Mouse (Mus musculus) CD4-positive, CD25-positive, alpha-beta regulatory T cell, adult 2 months (primary cell): ENCODE data around the gene Rps10.
A peak's percentile ranks its signal among the peaks of the same experiment; 100 is the strongest.
"Not testable (repeated sequence)": the region's sequence is repeated elsewhere in the genome, so short reads cannot be mapped to it uniquely, and the experiment has no call there.

Source experiments
- DNase-seq: peaks from one replicate; pipeline ENCODE4 v3.0.0-alpha.2; 2012; ENCODE audit warnings: low read depth, low spot score

Rps10 gene

GRCm38 (mm10) chr17:27643756-27644155 lies 7.3 kb upstream of the Rps10 start:
- DNase-seq = no peak

GRCm38 (mm10) chr17:27643101-27643500 lies 6.6 kb upstream of the Rps10 start:
- DNase-seq = no peak

- DNase-seq = no peak
These were observed 6.1 kb upstream of the Rps10 start for GRCm38 (mm10) chr17:27642491-27643062.

- peak; percentile 51 for DNase-seq
These were observed 3.4 kb upstream of the Rps10 start for GRCm38 (mm10) chr17:27639851-27640250.

- peak; percentile 58 for DNase-seq
These were observed 2.5 kb upstream of the Rps10 start for GRCm38 (mm10) chr17:27638921-27639332.

GRCm38 (mm10) chr17:27637333-27637732 lies 864 bp upstream of the Rps10 start:
- DNase-seq = no peak

- not testable (repeated sequence) for DNase-seq
These were observed 930 bp downstream of the Rps10 start for GRCm38 (mm10) chr17:27635575-27635903.

GRCm38 (mm10) chr17:27634871-27635574 lies 1.4 kb downstream of the Rps10 start, which contains the start of gene RPS10-NUDT3:
RPS10-NUDT3 (minus strand) TSS chr17:27635222.
- peak; percentile 97 for DNase-seq

GRCm38 (mm10) chr17:27629249-27630020 lies 7.0 kb downstream of the Rps10 start:
- peak; percentile 89 for DNase-seq

- no peak for DNase-seq
These were observed 8.1 kb downstream of the Rps10 start for GRCm38 (mm10) chr17:27628376-27628775.

GRCm38 (mm10) chr17:27627451-27627850 lies 9.0 kb downstream of the Rps10 start:
- peak; percentile 61 for DNase-seq

GRCm38 (mm10) chr17:27626681-27627080 lies 9.8 kb downstream of the Rps10 start:
- no peak for DNase-seq

GRCm38 (mm10) chr17:27625455-27626251 lies 10.8 kb downstream of the Rps10 start:
- no peak for DNase-seq

GRCm38 (mm10) chr17:27623360-27624326 lies 12.8 kb downstream of the Rps10 start, which contains the start of gene Nudt3:
Nudt3 (minus strand) TSS chr17:27623495.
- DNase-seq = peak; percentile 97

GRCm38 (mm10) chr17:27622611-27623359 lies 13.7 kb downstream of the Rps10 start:
- peak; percentile 61 for DNase-seq

- no peak for DNase-seq
These were observed 14.6 kb downstream of the Rps10 start for GRCm38 (mm10) chr17:27621705-27622531.

GRCm38 (mm10) chr17:27621161-27621560 lies 15.3 kb downstream of the Rps10 start:
- DNase-seq = no peak

- DNase-seq = no peak
These were observed 21.1 kb downstream of the Rps10 start for GRCm38 (mm10) chr17:27615388-27615787.

- no peak for DNase-seq
These were observed 23.5 kb downstream of the Rps10 start for GRCm38 (mm10) chr17:27613016-27613415.
